Mouse (Mus musculus) stomach, embryonic 14.5 days (tissue): ENCODE data around the gene Gm28308. TPM values are rescaled to one million over a fixed set of nuclear protein-coding genes. Genes with fewer than 3 reads are reported as not detected.
A peak's percentile ranks its signal among the peaks of the same experiment; 100 is the strongest.

Source experiments
- ATAC-seq: fragments of 200-750 bp; cut with Nextera tagmentation; 2 replicates; pipeline ENCODE4 v1.8.0; 2017; ENCODE audit warnings: low read depth, moderate TSS enrichment; ENCODE audit not compliant: insufficient number of reproducible peaks, insufficient read depth, low FRiP score
- H3K27ac ChIP-seq: fragments of 300-500 bp; sonication (generic); 2 replicates; pipeline ENCODE4 v1.5.1; 2014; ENCODE audit warnings: mild to moderate bottlenecking, low read length, moderate library complexity, mixed read lengths
- H3K27me3 ChIP-seq: fragments of 300-500 bp; sonication (generic); 2 replicates; pipeline ENCODE4 v1.6.1; 2014; ENCODE audit warnings: low read length, control low read depth, mixed read lengths; ENCODE audit not compliant: control insufficient read depth, insufficient read depth
- H3K36me3 ChIP-seq: fragments of 300-500 bp; sonication (generic); 2 replicates; pipeline ENCODE4 v1.6.1; 2014; ENCODE audit warnings: mild to moderate bottlenecking, control low read depth, low read length, moderate library complexity, mixed read lengths; ENCODE audit not compliant: control insufficient read depth, insufficient read depth
- H3K4me1 ChIP-seq: fragments of 300-500 bp; sonication (generic); 2 replicates; pipeline ENCODE4 v1.6.1; 2014; ENCODE audit warnings: low read length, control low read depth, mixed read lengths; ENCODE audit not compliant: control insufficient read depth, insufficient read depth
- H3K4me2 ChIP-seq: fragments of 300-500 bp; sonication (generic); replicated peaks from 2 replicates; pipeline ENCODE4 v1.6.1; 2014; ENCODE audit warnings: low read depth, low read length, control low read depth
- H3K4me3 ChIP-seq: fragments of 300-500 bp; sonication (generic); 2 replicates; pipeline ENCODE4 v1.5.1; 2014; ENCODE audit warnings: low read depth, low read length, control low read depth
- H3K9ac ChIP-seq: fragments of 300-500 bp; sonication (generic); replicated peaks from 2 replicates; pipeline ENCODE4 v1.6.1; 2014; ENCODE audit warnings: low read depth, mild to moderate bottlenecking, control low read depth, low read length, moderate library complexity, mixed read lengths
- H3K9me3 ChIP-seq: fragments of 300-500 bp; sonication (generic); 2 replicates; pipeline ENCODE4 v1.6.1; 2016; ENCODE audit warnings: low read depth, low read length, control low read depth; ENCODE audit not compliant: control insufficient read depth
- WGBS: fragments of 180-500 bp; shearing (Covaris S2); extraction: QIAGEN DNeasy Blood & Tissue Kit; methylation state at CpG from one replicate; pipeline ENCODE4 v1.1.7; 2014; 5-methylcytosine and 5-hydroxymethylcytosine counted together
- microRNA counts: library from miRNA; unstranded; fragments of <30 nt; microRNA quantifications from one replicate; lab custom pipeline; 2016
- microRNA-seq: library from miRNA; unstranded; fragments of <30 nt; microRNA quantifications from one replicate; pipeline ENCODE4, GENCODE M21; 2016
- polyA plus RNA-seq: library from polyadenylated mRNA; unstranded; fragments of >200 nt; fragmentation: Nextera tagmentation; extraction: Ambion mirVana; gene quantifications from 2 replicates; pipeline ENCODE4 v1.2.1, GENCODE M21; 2014

Gene Gm28308
- polyA plus RNA-seq, 1 experiment from 2014 or later, result not detected

DNA sequence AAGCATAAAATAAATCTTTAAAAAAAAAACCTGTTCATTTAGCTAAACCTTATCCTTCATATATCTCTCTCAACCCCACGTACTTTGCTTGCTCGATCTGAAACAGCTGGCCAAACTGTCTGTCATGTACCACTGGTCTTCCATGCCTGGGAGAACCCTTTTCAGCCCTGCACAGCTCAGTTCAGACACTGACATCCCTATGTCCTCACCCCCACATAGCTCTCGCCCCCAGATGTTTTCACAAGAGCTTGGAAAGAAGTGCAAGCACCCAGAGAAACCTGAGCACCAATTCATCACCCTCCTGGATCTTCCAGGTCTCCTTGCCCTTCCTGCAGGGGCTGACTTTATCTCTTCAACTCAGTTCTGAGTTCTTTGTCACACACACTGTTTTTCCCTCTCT, 92.0 kb downstream of the Gm28308 start:
- H3K4me2 ChIP-seq, result no peak overlapping the region
- ATAC-seq, result no peak
- no peak overlapping the region for H3K9ac ChIP-seq
- no peak overlapping the region for H3K27ac ChIP-seq
- 31% methylated on average over 3 of the region's 3 CpGs for WGBS
- H3K36me3 ChIP-seq, result no peaks in the 10 kb centered on the region
- H3K4me3 ChIP-seq, result no peak overlapping the region
- no peaks in the 10 kb centered on the region for H3K27me3 ChIP-seq
- H3K9me3 ChIP-seq, result no peaks in the 10 kb centered on the region
- 0 out of 2 replicates have a peak, but pooled peaks cover 2% of the 10 kb centered on the region for H3K4me1 ChIP-seq

- H3K27ac ChIP-seq, result no peak overlapping the region
- H3K4me2 ChIP-seq, result no peak overlapping the region
- no peak overlapping the region for H3K9ac ChIP-seq
- no peaks in the 10 kb centered on the region for H3K36me3 ChIP-seq
- H3K27me3 ChIP-seq, result no peaks in the 10 kb centered on the region
- 24% methylated on average over 6 of the region's 6 CpGs for WGBS
- no peaks in the 10 kb centered on the region for H3K9me3 ChIP-seq
- no peak for ATAC-seq
- no peak overlapping the region for H3K4me3 ChIP-seq
- H3K4me1 ChIP-seq, result 0 out of 2 replicates have a peak, but pooled peaks cover 2% of the 10 kb centered on the region
These were observed 94.1 kb downstream of the Gm28308 start for GRCm38 (mm10) chr6:52118903-52119635.

DNA sequence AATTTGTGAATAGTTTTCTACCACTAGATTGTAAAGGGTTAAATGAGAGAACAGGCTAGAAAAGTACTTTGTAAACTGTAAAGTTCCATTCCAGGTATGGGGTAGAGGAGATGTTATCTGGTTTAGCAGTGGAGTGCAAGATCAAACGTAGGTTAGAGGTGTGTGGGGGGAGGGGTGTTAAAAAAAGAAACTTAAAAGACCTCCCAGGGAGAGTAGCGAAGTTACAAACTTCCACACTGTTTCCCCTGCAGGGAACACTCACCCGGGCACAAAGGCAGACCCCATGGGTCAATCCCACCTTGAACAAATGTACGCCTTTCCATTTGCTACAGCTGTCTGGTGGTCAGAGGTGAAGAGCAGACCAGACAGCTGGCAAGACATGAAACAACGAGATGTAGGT, 97.2 kb downstream of the Gm28308 start:
- no peaks in the 10 kb centered on the region for H3K36me3 ChIP-seq
- H3K4me1 ChIP-seq, result peaks cover 5% of the 10 kb centered on the region; the same call in 1 of the 2 replicates
- no peak overlapping the region for H3K4me3 ChIP-seq
- no peaks in the 10 kb centered on the region for H3K27me3 ChIP-seq
- H3K9ac ChIP-seq, result no peak overlapping the region
- no peaks in the 10 kb centered on the region for H3K9me3 ChIP-seq
- ATAC-seq, result no peak
- whole genome bisulfite sequencing, result 15% methylated on average over 5 of the region's 5 CpGs
- H3K4me2 ChIP-seq, result no peak overlapping the region
- no peak overlapping the region for H3K27ac ChIP-seq

MicroRNA genes within 50 kb of the gene (microRNA counts, 519-probe panel; counts per million panel counts)
- 326 counts per million, percentile 1 among the panel's probes with 10 or more counts for microRNA mmu-miR-196b (lab: Ali Mortazavi, UCI)

Small RNAs within 50 kb of the gene (microRNA-seq; reads per million reads assigned to microRNA genes)
- gene Mir196b, result 47.9 reads per million, percentile 38 among the genes with 10 or more reads in this experiment

Other genes starting within 250 kb of the Gm28308 start
- gene Skap2, start 200.8 kb downstream of the Gm28308 start, polyA plus RNA-seq, result 49.1 and 49.4 TPM in 2 replicates
- gene Hoxa1, start 55.0 kb downstream of the Gm28308 start, polyA plus RNA-seq, result 2.1 and 3.0 TPM in 2 replicates
- 17.4 and 18.5 TPM in 2 replicates for gene Hoxa2, start 48.5 kb downstream of the Gm28308 start, polyA plus RNA-seq
- gene 5730596B20Rik, start 35.8 kb downstream of the Gm28308 start, polyA plus RNA-seq, result 4.4 and 4.7 TPM in 2 replicates
- gene Hoxa4, start 21.6 kb downstream of the Gm28308 start, polyA plus RNA-seq, result 6.7 and 6.8 TPM in 2 replicates
- gene Hoxa5, start 8.8 kb downstream of the Gm28308 start, polyA plus RNA-seq, result 24.4 and 27.1 TPM in 2 replicates
- gene Hoxa6, start 4.6 kb downstream of the Gm28308 start, polyA plus RNA-seq, result 3.4 TPM in 2 replicates
- 15.5 and 16.0 TPM in 2 replicates for gene Hoxa3, start within 50 bp of the Gm28308 start, polyA plus RNA-seq
- 13.7 and 13.9 TPM in 2 replicates for gene Hoxa7, start 8.5 kb upstream of the Gm28308 start, polyA plus RNA-seq
- 1.5 and 1.9 TPM in 2 replicates for gene Hoxa9, start 17.8 kb upstream of the Gm28308 start, polyA plus RNA-seq
- not detected in 2 replicates for gene Hoxa10, start 27.5 kb upstream of the Gm28308 start, polyA plus RNA-seq
- gene Hoxa11, start 32.5 kb upstream of the Gm28308 start, polyA plus RNA-seq, result not detected in 2 replicates
- not detected in 2 replicates for gene Hoxa13, start 47.5 kb upstream of the Gm28308 start, polyA plus RNA-seq
- 0.12 and 0.14 TPM in 2 replicates for gene Evx1, start 100.2 kb upstream of the Gm28308 start, polyA plus RNA-seq